Mouse (Mus musculus) embryonic fibroblast, embryonic 13.5 days (primary cell): ENCODE results near the gene Hspe1.

Source experiments
- CTCF ChIP-seq: IDR thresholded peaks from 2 replicates; pipeline ENCODE4 v1.5.1; 2011; ENCODE audit warnings: mild to moderate bottlenecking, control low read depth, low read length, moderate library complexity, borderline replicate concordance; ENCODE audit not compliant: insufficient read depth
- POLR2A ChIP-seq: IDR thresholded peaks from 2 replicates; pipeline ENCODE4 v1.6.1; 2011; ENCODE audit warnings: low read depth, mild to moderate bottlenecking, control low read depth, low read length, moderate library complexity

DNA sequence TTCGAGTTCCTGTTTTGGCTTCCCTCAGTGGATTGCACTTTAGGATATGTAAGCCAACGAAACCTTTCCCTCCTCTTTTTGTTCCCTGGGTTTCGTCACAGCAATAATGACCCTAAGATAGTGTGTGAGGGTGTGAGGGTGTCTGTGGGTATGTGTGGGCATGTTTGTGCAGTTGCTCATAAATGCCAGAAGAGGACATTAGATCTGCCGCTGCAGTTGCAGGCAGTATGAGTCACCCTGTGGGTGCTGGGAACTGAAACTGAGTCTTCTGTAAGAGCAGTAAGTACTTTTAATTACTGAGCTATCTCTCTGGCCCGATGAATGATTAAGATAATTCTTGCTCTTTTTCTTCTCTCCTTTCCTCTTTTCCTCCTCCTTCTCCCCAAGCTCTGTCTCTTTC lies 35.1 kb downstream of the Hspe1 start:
- TF ChIP-seq POLR2A (no peak), CTCF (no peak)
